Mouse (Mus musculus) natural killer cell, adult 2 months (primary cell): Measurements from ENCODE around the gene Gtsf1.
A peak's percentile ranks its signal among the peaks of the same experiment; 100 is the strongest.
"Not testable (repeated sequence)": the region's sequence is repeated elsewhere in the genome, so short reads cannot be mapped to it uniquely, and the experiment has no call there.

Source experiments
- DNase-seq, 2 experiments: peaks; one replicate each; pipeline ENCODE4 v3.0.0; 2022; ENCODE audit warnings: low spot score in 2 of 2

The Gtsf1 gene

GRCm38 (mm10) chr15:103430241-103430640, at the start of gene Gtsf1:
TSS of gene Gtsf1 (minus strand) at chr15:103430470.
- DNase-seq, result no peak

GRCm38 (mm10) chr15:103479080-103479606, 48.9 kb upstream of the Gtsf1 start:
- no peak for DNase-seq

GRCm38 (mm10) chr15:103473769-103474168, 43.5 kb upstream of the Gtsf1 start:
- no peak for DNase-seq

GRCm38 (mm10) chr15:103473182-103473581, 42.9 kb upstream of the Gtsf1 start:
- DNase-seq, result no peak

GRCm38 (mm10) chr15:103472265-103472664, 42.0 kb upstream of the Gtsf1 start:
- no peak for DNase-seq

- DNase-seq, result no peak
These were observed 41.4 kb upstream of the Gtsf1 start for GRCm38 (mm10) chr15:103471488-103472194.

- DNase-seq, result no peak
These were observed 32.4 kb upstream of the Gtsf1 start for GRCm38 (mm10) chr15:103462539-103463261.

- DNase-seq, result no peak
These were observed 24.2 kb upstream of the Gtsf1 start for GRCm38 (mm10) chr15:103454449-103454848.

- DNase-seq, result peak; percentile 88 to 90
These were observed 23.4 kb upstream of the Gtsf1 start, which contains the start of gene Nckap1l for GRCm38 (mm10) chr15:103453551-103454218. TSS of gene Nckap1l (plus strand) at chr15:103453794.

GRCm38 (mm10) chr15:103448369-103448768, 18.1 kb upstream of the Gtsf1 start, which contains the start of gene Gtsf2:
TSS of gene Gtsf2 (minus strand) at chr15:103448469.
- DNase-seq, result no peak

- not testable (repeated sequence) for DNase-seq
These were observed 15.7 kb upstream of the Gtsf1 start for GRCm38 (mm10) chr15:103445966-103446365.

- no peak for DNase-seq
These were observed 3.3 kb downstream of the Gtsf1 start for GRCm38 (mm10) chr15:103427017-103427416.

- DNase-seq, result not testable (repeated sequence)
These were observed 24.7 kb downstream of the Gtsf1 start for GRCm38 (mm10) chr15:103405586-103405985.

GRCm38 (mm10) chr15:103401361-103401760, 28.9 kb downstream of the Gtsf1 start:
- no peak for DNase-seq

GRCm38 (mm10) chr15:103393577-103393976, 36.7 kb downstream of the Gtsf1 start:
- no peak for DNase-seq

- no peak for DNase-seq
These were observed 41.6 kb downstream of the Gtsf1 start for GRCm38 (mm10) chr15:103388556-103389145.

- DNase-seq, result no peak
These were observed 46.3 kb downstream of the Gtsf1 start for GRCm38 (mm10) chr15:103383771-103384488.

GRCm38 (mm10) chr15:103382795-103383406, 47.4 kb downstream of the Gtsf1 start:
- DNase-seq, result no peak

- no peak for DNase-seq
These were observed 48.2 kb downstream of the Gtsf1 start for GRCm38 (mm10) chr15:103382075-103382474.

GRCm38 (mm10) chr15:103378665-103379356, 51.5 kb downstream of the Gtsf1 start:
- DNase-seq, result no peak
